Mouse (Mus musculus) retina, embryonic 14.5 days (tissue): Measurements from ENCODE around the gene Vmn1r114.
"Not testable (repeated sequence)": the region's sequence is repeated elsewhere in the genome, so short reads cannot be mapped to it uniquely, and the experiment has no call there.

Experiments
- DNase-seq: peaks from one replicate; pipeline ENCODE4 v3.0.0-alpha.2; 2015; ENCODE audit warnings: low spot score

Gene Vmn1r114

GRCm38 (mm10) chr7:20812086-20812485 lies at the start of gene Vmn1r114:
Gene Vmn1r114, minus strand, starts transcription at chr7:20812186.
- not testable (repeated sequence) for DNase-seq

DNA sequence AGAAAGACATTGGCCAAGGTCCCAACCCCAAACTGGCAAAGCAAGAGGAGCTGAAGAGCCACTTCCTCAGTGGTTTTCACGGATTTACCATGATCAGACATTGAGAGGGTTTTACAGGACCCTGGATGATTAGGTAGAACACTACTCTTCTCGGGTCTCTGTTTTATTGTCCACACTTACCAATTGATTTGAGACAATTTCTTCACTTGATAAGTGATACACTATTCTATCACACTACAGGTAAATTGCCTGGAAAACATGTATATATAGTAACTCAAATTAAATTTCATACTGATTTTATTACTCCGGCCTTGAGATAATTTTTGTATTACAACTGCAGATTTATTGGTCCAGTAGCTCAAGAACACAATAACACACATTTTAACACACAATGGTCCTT lies 32.9 kb upstream of the Vmn1r114 start, which contains the start of gene Vmn1r115:
Gene Vmn1r115, minus strand, starts transcription at position 101 of the 400 bp plus-strand sequence.
- not testable (repeated sequence) for DNase-seq

DNA sequence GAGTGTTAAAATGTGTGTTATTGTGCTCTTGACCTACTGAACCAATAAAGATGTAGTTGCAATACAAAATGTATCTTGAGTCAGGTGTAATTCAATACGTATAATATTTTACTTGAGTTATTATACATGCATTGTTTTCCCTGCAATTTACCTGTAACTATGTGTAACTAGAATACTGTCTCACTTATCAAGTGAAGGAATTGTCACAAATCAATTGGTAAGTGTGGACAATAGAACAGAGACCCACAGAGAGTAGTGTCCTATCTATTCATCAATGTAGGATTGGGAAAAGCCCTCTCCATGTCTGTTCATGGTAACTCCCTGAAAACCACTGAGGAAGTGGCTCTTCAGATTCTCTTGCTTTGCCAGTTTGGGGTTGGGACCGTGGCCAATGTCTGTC lies 25.0 kb downstream of the Vmn1r114 start, which contains the start of gene Vmn1r113:
Gene Vmn1r113, plus strand, starts transcription at position 301 of the 400 bp plus-strand sequence.
- DNase-seq: not testable (repeated sequence)

DNA sequence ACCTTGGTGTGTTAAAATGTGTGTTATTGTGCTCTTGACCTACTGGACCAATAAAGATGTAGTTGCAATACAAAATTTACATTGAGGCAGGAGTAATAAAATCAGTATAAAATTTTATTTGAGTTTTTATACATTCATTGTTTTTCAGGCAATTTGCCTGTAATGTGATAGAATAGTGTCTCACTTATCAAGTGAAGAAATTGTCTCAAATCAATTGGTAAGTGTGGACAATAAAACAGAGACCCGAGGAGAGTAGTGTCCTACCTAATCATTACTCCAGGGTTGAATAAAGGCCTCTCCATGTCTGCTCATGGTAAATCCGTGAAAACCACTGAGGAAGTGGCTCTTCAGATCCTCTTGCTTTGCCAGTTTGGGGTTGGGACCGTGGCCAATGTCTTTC lies 41.1 kb downstream of the Vmn1r114 start, which contains the start of gene Vmn1r112:
Gene Vmn1r112, plus strand, starts transcription at position 301 of the 400 bp plus-strand sequence.
- not testable (repeated sequence) for DNase-seq
